Mouse (Mus musculus): ENCODE measurements around the gene Gm20388.

DNA sequence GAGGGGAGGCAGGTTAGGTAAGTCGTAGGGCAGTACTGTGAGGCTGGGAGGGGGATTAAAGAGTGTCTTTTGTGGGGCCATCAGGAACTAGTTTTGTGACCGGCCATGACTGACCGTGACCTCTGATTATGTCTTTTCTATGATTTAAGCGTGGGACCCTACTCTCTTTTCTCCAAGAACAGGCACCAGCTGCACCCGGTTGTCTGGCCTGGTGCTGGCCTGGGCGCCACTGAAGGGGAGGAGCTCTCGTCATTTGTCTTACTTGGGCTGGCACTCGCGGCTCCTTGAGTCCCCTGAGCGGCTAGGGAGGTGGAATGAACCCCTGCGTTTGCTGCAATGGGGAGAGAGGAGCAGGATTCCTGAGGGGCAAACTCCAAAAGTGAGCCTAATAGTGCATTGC, 3442.6 kb downstream of the Gm20388 start:
- TF ChIP-seq CTCF (IDR thresholded peaks at IDR 0.05; ENCODE audit: low read depth) (no peak), EP300 (optimal IDR thresholded peaks at IDR 0.05) (no peak)
